Mouse (Mus musculus) MN1 (cell line): ENCODE results near the gene Ttyh3.

Experiments
- DNase-seq: peaks from one replicate; pipeline ENCODE4 v3.0.0-alpha.2; 2016; ENCODE audit warnings: low spot score

The Ttyh3 gene

GRCm38 (mm10) chr5:140575381-140575866 is 73.4 kb downstream of the Ttyh3 start:
- no peak for DNase-seq

- no peak for DNase-seq
These were observed 76.2 kb downstream of the Ttyh3 start for GRCm38 (mm10) chr5:140572611-140573010.

GRCm38 (mm10) chr5:140571673-140572072 is 77.2 kb downstream of the Ttyh3 start:
- no peak for DNase-seq

GRCm38 (mm10) chr5:140571201-140571600 is 77.6 kb downstream of the Ttyh3 start:
- DNase-seq, result no peak
